In genomic region chr3:51941781-51942180, GRCm38 (mm10) we compare ENCODE assay signal across 12 mouse cellular contexts.
DNase-seq lines count a peak whose midpoint lies in the region; ATAC-seq lines count a peak whose summit lies in the region.
"Had no signal": no experiment of that assay in that cellular context is flagged by ENCODE, and none has a peak within 500 bp of the region (broad histone marks: within the 10 kb centered on the region; RNA-seq: fewer than 3 reads in every experiment).

No protein-coding gene starts in this region.

- H3K9me3 ChIP-seq in hindbrain, embryonic 13.5 days = no peaks in the 10 kb centered on the region
- no peaks in the 10 kb centered on the region for H3K9me3 ChIP-seq in hindbrain, embryonic 14.5 days (ENCODE audit: control insufficient read depth, low read length)
- H3K9me3 ChIP-seq: kidney, embryonic 15.5 days; liver, embryonic 13.5 days; midbrain, embryonic 15.5 days had no signal

- H3K9ac ChIP-seq in hindbrain, embryonic 13.5 days = no peak overlapping the region
- H3K9ac ChIP-seq in hindbrain, embryonic 14.5 days = no peak overlapping the region
- H3K9ac ChIP-seq: kidney, embryonic 15.5 days; liver, embryonic 13.5 days; midbrain, embryonic 15.5 days had no signal

- intact Hi-C loops in gastrocnemius, postnatal 36 days (cut with DNase I) = no loop called here

- 75% methylated on average over 8 of the region's 8 CpGs for WGBS in hindbrain, embryonic 13.5 days
- 75% methylated on average over 8 of the region's 8 CpGs for WGBS in hindbrain, embryonic 14.5 days

- H3K4me2 ChIP-seq in hindbrain, embryonic 13.5 days = no peak overlapping the region
- no peak overlapping the region for H3K4me2 ChIP-seq in hindbrain, embryonic 14.5 days (replicated peaks)
- H3K4me2 ChIP-seq: kidney, embryonic 15.5 days; liver, embryonic 13.5 days; midbrain, embryonic 15.5 days had no signal

- ATAC-seq in hindbrain, embryonic 13.5 days (ENCODE audit: low FRiP score) = no peak
- ATAC-seq in hindbrain, embryonic 14.5 days (ENCODE audit: low FRiP score) = no peak
- ATAC-seq: midbrain, embryonic 15.5 days had no signal

- DNase-seq in hindbrain, embryonic 14.5 days (ENCODE audit: low spot score) = no peak
- DNase-seq in gastrocnemius, postnatal 36 days = peak; percentile 65 to 75
- DNase-seq in layer of hippocampus, postnatal 10 days (ENCODE audit: low spot score in 2 of 2) = peak; percentile 29 to 40
- DNase-seq in right cerebral cortex, postnatal 25 days = peak; percentile 45
- DNase-seq in Muller cell, postnatal 12 days (ENCODE audit: inconsistent ontology term) = no peak
- no peak for DNase-seq in embryo, embryonic 9.5 days (ENCODE audit: extremely low spot score)
- no peak for DNase-seq in urinary bladder, postnatal 25 days (ENCODE audit: low spot score)
- DNase-seq: embryo, embryonic 11 days; liver, embryonic 13.5 days had no signal

- H3K27me3 ChIP-seq in hindbrain, embryonic 13.5 days = no peaks in the 10 kb centered on the region
- H3K27me3 ChIP-seq in hindbrain, embryonic 14.5 days (ENCODE audit: control insufficient read depth, insufficient read depth, low read length) = no peaks in the 10 kb centered on the region
- H3K27me3 ChIP-seq: kidney, embryonic 15.5 days; liver, embryonic 13.5 days; midbrain, embryonic 15.5 days had no signal

- H3K36me3 ChIP-seq in hindbrain, embryonic 13.5 days = no peaks in the 10 kb centered on the region
- no peaks in the 10 kb centered on the region for H3K36me3 ChIP-seq in hindbrain, embryonic 14.5 days (replicated peaks; ENCODE audit: control insufficient read depth, insufficient read depth)
- H3K36me3 ChIP-seq: kidney, embryonic 15.5 days; liver, embryonic 13.5 days; midbrain, embryonic 15.5 days had no signal

- 0 out of 2 replicates have a peak overlapping the region, but pooled peaks have one; percentile 9 for H3K27ac ChIP-seq in hindbrain, embryonic 13.5 days
- no peak overlapping the region for H3K27ac ChIP-seq in hindbrain, embryonic 14.5 days
- H3K27ac ChIP-seq: kidney, embryonic 15.5 days; liver, embryonic 13.5 days; midbrain, embryonic 15.5 days had no signal

- no peak overlapping the region for H3K4me3 ChIP-seq in hindbrain, embryonic 13.5 days
- no peak overlapping the region for H3K4me3 ChIP-seq in hindbrain, embryonic 14.5 days (replicated peaks; ENCODE audit: low read length)
- H3K4me3 ChIP-seq: kidney, embryonic 15.5 days; liver, embryonic 13.5 days; midbrain, embryonic 15.5 days had no signal

- 0 out of 2 replicates have a peak, but pooled peaks cover 6% of the 10 kb centered on the region for H3K4me1 ChIP-seq in hindbrain, embryonic 13.5 days (replicated peaks)
- no peaks in the 10 kb centered on the region for H3K4me1 ChIP-seq in hindbrain, embryonic 14.5 days (replicated peaks; ENCODE audit: control insufficient read depth, insufficient read depth, low read length)
- H3K4me1 ChIP-seq: kidney, embryonic 15.5 days; midbrain, embryonic 15.5 days had no signal

Comparison
In these comparisons a context has a peak if more than half of its experiments do, and no peak if none do; other contexts are left out.
1. DNase-seq: peak in gastrocnemius, postnatal 36 days (2 of 2), layer of hippocampus, postnatal 10 days (2 of 2) and right cerebral cortex, postnatal 25 days (single experiment); none in hindbrain, embryonic 14.5 days (single experiment), Muller cell, postnatal 12 days (single experiment), embryo, embryonic 9.5 days (single experiment) and urinary bladder, postnatal 25 days (single experiment).